Mouse (Mus musculus) midbrain, embryonic 15.5 days (tissue): ENCODE measurements around the gene Susd4. TPM values are rescaled to one million over a fixed set of nuclear protein-coding genes. Genes with fewer than 3 reads are reported as not detected.
A peak's percentile ranks its signal among the peaks of the same experiment; 100 is the strongest.

Source experiments
- ATAC-seq: fragments of 200-750 bp; cut with Nextera tagmentation; replicated peaks from 2 replicates; pipeline ENCODE4 v1.8.0; 2017; ENCODE audit warnings: moderate TSS enrichment
- H3K27ac ChIP-seq: fragments of 300-500 bp; sonication (generic); 2 replicates; pipeline ENCODE4 v1.5.1; 2015; ENCODE audit warnings: mild to moderate bottlenecking, inconsistent platforms
- H3K27me3 ChIP-seq: fragments of 300-500 bp; sonication (generic); replicated peaks from 2 replicates; pipeline ENCODE4 v1.6.1; 2015; ENCODE audit warnings: inconsistent platforms
- H3K36me3 ChIP-seq: fragments of 300-500 bp; sonication (generic); replicated peaks from 2 replicates; pipeline ENCODE4 v1.6.1; 2015; ENCODE audit warnings: inconsistent platforms
- H3K4me1 ChIP-seq: fragments of 300-500 bp; sonication (generic); 2 replicates; pipeline ENCODE4 v1.6.1; 2015; ENCODE audit warnings: inconsistent platforms
- H3K4me2 ChIP-seq: fragments of 300-500 bp; sonication (generic); 2 replicates; pipeline ENCODE4 v1.6.1; 2015; ENCODE audit warnings: inconsistent platforms, mild to moderate bottlenecking, moderate library complexity
- H3K4me3 ChIP-seq: fragments of 300-500 bp; sonication (generic); 2 replicates; pipeline ENCODE4 v1.5.1; 2015; ENCODE audit warnings: mild to moderate bottlenecking, inconsistent platforms
- H3K9ac ChIP-seq: fragments of 300-500 bp; sonication (generic); 2 replicates; pipeline ENCODE4 v1.6.1; 2015; ENCODE audit warnings: mild to moderate bottlenecking, inconsistent platforms
- H3K9me3 ChIP-seq: fragments of 300-500 bp; sonication (generic); 2 replicates; pipeline ENCODE4 v1.6.1; 2016; ENCODE audit warnings: inconsistent platforms
- WGBS: fragments of 180-500 bp; shearing (Covaris S2); methylation state at CpG from one replicate; pipeline ENCODE4 v1.1.7; 2015; ENCODE audit warnings: mixed read lengths; 5-methylcytosine and 5-hydroxymethylcytosine counted together
- polyA plus RNA-seq: library from polyadenylated mRNA; unstranded; fragments of >200 nt; fragmentation: Nextera tagmentation; extraction: Ambion mirVana; gene quantifications from 2 replicates; pipeline ENCODE4 v1.2.1, GENCODE M21; 2015

Susd4 gene
- polyA plus RNA-seq, 1 experiment from 2014 or later, result 81.8 TPM

DNA sequence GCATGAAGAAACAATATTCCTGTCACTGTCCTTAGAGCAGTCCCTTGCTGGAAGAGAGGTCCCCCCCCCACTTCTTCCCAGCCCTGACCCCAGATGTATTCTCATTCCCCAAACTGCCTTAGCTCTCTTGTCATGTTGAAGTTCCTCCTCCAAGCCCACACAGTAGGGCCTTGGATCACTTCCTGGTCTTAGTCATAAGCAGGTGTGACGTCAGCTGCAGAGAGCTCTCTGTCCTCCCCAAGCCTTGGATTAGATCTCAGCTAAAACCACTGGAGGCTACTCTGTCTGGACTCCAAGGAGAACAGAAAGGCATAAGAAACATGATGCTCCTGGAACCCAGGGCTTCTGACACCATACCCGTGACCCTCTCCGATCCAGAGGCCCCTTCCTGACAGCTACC is 104.2 kb downstream of the Susd4 start:
- peaks cover 13% of the 10 kb centered on the region for H3K4me1 ChIP-seq
- no peak for ATAC-seq
- no peak overlapping the region for H3K27ac ChIP-seq
- no peaks in the 10 kb centered on the region for H3K27me3 ChIP-seq
- H3K4me2 ChIP-seq, result no peak overlapping the region
- H3K9ac ChIP-seq, result no peak overlapping the region
- 92% methylated on average over 3 of the region's 3 CpGs for WGBS
- H3K9me3 ChIP-seq, result no peaks in the 10 kb centered on the region
- H3K36me3 ChIP-seq, result no peaks in the 10 kb centered on the region
- H3K4me3 ChIP-seq, result no peak overlapping the region

GRCm38 (mm10) chr1:182868432-182869113 is 104.9 kb downstream of the Susd4 start:
- H3K4me1 ChIP-seq, result peaks cover 13% of the 10 kb centered on the region
- ATAC-seq, result peak; percentile 80
- H3K9me3 ChIP-seq, result no peaks in the 10 kb centered on the region
- H3K27me3 ChIP-seq, result no peaks in the 10 kb centered on the region
- peak overlapping the region; percentile 72 for H3K27ac ChIP-seq
- H3K4me2 ChIP-seq, result peak overlapping the region; percentile 19; the same call in 1 of the 2 replicates
- H3K4me3 ChIP-seq, result no peak overlapping the region
- 36% methylated on average over 14 of the region's 14 CpGs for WGBS
- peak overlapping the region; percentile 6 for H3K9ac ChIP-seq
- no peaks in the 10 kb centered on the region for H3K36me3 ChIP-seq

DNA sequence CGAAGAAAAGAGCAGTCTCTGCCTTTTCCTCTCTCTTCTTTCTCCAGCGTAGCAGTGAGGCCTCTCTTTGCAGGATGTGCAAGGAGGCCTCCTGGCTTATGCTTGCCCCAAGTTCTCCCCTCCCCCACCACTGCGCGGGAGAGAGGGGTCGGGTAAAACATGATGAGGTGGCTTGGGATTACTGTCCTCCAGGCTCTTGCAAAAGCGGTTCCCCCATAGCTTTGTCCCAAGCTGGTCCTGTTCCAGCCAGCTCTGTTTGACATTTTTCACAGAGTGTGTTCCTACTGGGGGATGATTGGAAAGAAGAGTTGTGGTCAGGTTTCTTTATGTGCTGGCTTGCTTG is 105.4 kb downstream of the Susd4 start:
- peaks cover 13% of the 10 kb centered on the region for H3K4me1 ChIP-seq
- no peaks in the 10 kb centered on the region for H3K9me3 ChIP-seq
- H3K36me3 ChIP-seq, result no peaks in the 10 kb centered on the region
- H3K27me3 ChIP-seq, result no peaks in the 10 kb centered on the region
- peak overlapping the region; percentile 19; the same call in 1 of the 2 replicates for H3K4me2 ChIP-seq
- WGBS, result 9% methylated on average over 5 of the region's 6 CpGs
- peak overlapping the region; percentile 6; the same call in 1 of the 2 replicates for H3K9ac ChIP-seq
- no peak overlapping the region for H3K4me3 ChIP-seq
- ATAC-seq, result peak; percentile 49; the same call in 1 of the 2 replicates
- H3K27ac ChIP-seq, result peak overlapping the region; percentile 72

GRCm38 (mm10) chr1:182878156-182878555 is 114.5 kb downstream of the Susd4 start:
- Histone ChIP-seq H3K27ac (no peak overlapping the region), H3K4me3 (no peak overlapping the region), H3K36me3 (no peaks in the 10 kb centered on the region), H3K9ac (no peak overlapping the region), H3K27me3 (no peaks in the 10 kb centered on the region), H3K9me3 (no peaks in the 10 kb centered on the region), H3K4me1 (no peaks in the 10 kb centered on the region), H3K4me2 (no peak overlapping the region)
- no peak for ATAC-seq
- WGBS, result 94% methylated on average over 5 of the region's 5 CpGs

DNA sequence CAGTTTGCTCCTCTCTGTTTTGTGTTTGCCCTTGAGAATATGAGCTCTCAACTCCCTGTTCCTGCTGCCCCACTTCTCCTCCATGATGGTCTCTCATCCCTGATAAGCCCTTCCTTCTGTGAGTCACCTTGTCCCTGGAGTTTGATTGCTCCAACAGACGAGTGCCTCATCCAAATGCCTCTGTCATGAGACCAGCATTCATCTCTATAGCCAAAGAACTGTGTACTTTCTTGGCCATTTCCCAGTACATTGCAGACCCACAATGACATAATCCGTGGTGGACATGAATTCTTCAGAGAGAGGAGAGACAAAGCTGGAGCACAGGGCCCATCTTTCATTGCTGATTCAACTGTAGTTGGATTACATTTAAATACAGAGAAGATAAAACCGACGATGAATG is 115.1 kb downstream of the Susd4 start:
- Histone ChIP-seq H3K27ac (no peak overlapping the region), H3K4me1 (no peaks in the 10 kb centered on the region), H3K27me3 (no peaks in the 10 kb centered on the region), H3K4me3 (no peak overlapping the region), H3K4me2 (no peak overlapping the region), H3K36me3 (no peaks in the 10 kb centered on the region), H3K9ac (no peak overlapping the region), H3K9me3 (no peaks in the 10 kb centered on the region)
- ATAC-seq, result no peak
- WGBS, result 86% methylated on average over 4 of the region's 4 CpGs

- H3K9ac ChIP-seq, result no peak overlapping the region
- no peaks in the 10 kb centered on the region for H3K27me3 ChIP-seq
- WGBS, result 86% methylated on average over 8 of the region's 8 CpGs
- no peak overlapping the region for H3K4me2 ChIP-seq
- no peak overlapping the region for H3K27ac ChIP-seq
- no peaks in the 10 kb centered on the region for H3K9me3 ChIP-seq
- H3K4me1 ChIP-seq, result no peaks in the 10 kb centered on the region
- no peaks in the 10 kb centered on the region for H3K36me3 ChIP-seq
- H3K4me3 ChIP-seq, result no peak overlapping the region
- no peak for ATAC-seq
These were observed 117.6 kb downstream of the Susd4 start for GRCm38 (mm10) chr1:182881246-182881645.

DNA sequence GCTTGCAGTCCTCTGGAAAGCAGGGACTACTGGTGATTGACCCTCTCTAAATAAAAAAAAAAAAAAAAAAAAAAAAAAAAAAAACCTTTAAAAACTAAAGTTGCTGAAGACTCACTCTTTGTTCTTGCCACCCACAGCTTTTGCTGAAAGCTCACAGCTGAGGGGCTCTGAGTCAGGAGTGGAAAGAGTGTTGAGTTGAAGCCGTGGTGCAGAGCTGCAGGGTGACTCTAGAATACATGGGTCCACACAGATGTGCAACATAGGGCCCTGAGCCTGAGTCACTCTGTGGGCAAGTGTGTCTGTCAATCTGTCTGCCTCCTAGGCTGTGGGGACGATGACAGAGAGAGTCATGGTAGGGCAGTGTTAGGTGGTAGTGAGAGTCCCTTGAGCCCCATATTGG is 119.0 kb downstream of the Susd4 start:
- H3K4me3 ChIP-seq, result no peak overlapping the region
- no peaks in the 10 kb centered on the region for H3K36me3 ChIP-seq
- no peak for ATAC-seq
- H3K4me2 ChIP-seq, result no peak overlapping the region
- H3K9ac ChIP-seq, result no peak overlapping the region
- no peaks in the 10 kb centered on the region for H3K9me3 ChIP-seq
- 76% methylated on average over 2 of the region's 2 CpGs for WGBS
- H3K4me1 ChIP-seq, result no peaks in the 10 kb centered on the region
- no peaks in the 10 kb centered on the region for H3K27me3 ChIP-seq
- no peak overlapping the region for H3K27ac ChIP-seq

DNA sequence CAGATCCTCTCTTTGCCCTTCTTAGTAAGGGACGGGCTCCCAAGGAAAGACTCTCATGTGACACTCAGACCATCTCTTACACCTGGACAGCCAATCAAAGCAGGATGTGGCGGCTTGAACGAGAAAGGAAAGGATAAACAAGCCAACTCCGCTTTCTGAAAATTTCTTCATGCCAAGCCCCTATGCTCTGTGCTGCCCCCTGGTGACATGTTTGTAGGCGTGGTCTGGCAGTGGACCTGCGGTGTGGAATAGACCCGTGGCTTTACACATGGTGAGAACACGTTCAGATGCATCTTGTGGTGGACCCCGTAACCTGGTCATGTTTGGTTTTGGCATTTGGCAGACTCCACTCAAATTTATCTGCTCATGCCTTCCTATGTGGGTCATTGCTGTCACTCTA is 132.0 kb downstream of the Susd4 start:
- no peak overlapping the region for H3K4me2 ChIP-seq
- no peak for ATAC-seq
- no peaks in the 10 kb centered on the region for H3K27me3 ChIP-seq
- 0 out of 2 replicates have a peak, but pooled peaks cover 3% of the 10 kb centered on the region for H3K4me1 ChIP-seq
- no peak overlapping the region for H3K9ac ChIP-seq
- WGBS, result 71% methylated on average over 9 of the region's 9 CpGs
- no peak overlapping the region for H3K27ac ChIP-seq
- no peaks in the 10 kb centered on the region for H3K9me3 ChIP-seq
- no peaks in the 10 kb centered on the region for H3K36me3 ChIP-seq
- H3K4me3 ChIP-seq, result no peak overlapping the region

GRCm38 (mm10) chr1:182897071-182897470 is 133.4 kb downstream of the Susd4 start:
- Histone ChIP-seq H3K4me2 (no peak overlapping the region), H3K27me3 (no peaks in the 10 kb centered on the region), H3K9me3 (no peaks in the 10 kb centered on the region), H3K27ac (no peak overlapping the region), H3K36me3 (no peaks in the 10 kb centered on the region), H3K9ac (no peak overlapping the region), H3K4me1 (0 out of 2 replicates have a peak, but pooled peaks cover 3% of the 10 kb centered on the region), H3K4me3 (no peak overlapping the region)
- ATAC-seq, result 0 out of 2 replicates have a peak, but pooled peaks have one; percentile 17
- WGBS, result 64% methylated on average over 6 of the region's 6 CpGs

- no peaks in the 10 kb centered on the region for H3K36me3 ChIP-seq
- 54% methylated on average over 12 of the region's 12 CpGs for WGBS
- no peak overlapping the region for H3K9ac ChIP-seq
- no peak overlapping the region for H3K4me3 ChIP-seq
- no peaks in the 10 kb centered on the region for H3K9me3 ChIP-seq
- H3K4me2 ChIP-seq, result no peak overlapping the region
- 0 out of 2 replicates have a peak overlapping the region, but pooled peaks have one; percentile 48 for H3K27ac ChIP-seq
- no peaks in the 10 kb centered on the region for H3K27me3 ChIP-seq
- 0 out of 2 replicates have a peak, but pooled peaks cover 3% of the 10 kb centered on the region for H3K4me1 ChIP-seq
- ATAC-seq, result peak; percentile 54
These were observed 134.0 kb downstream of the Susd4 start for GRCm38 (mm10) chr1:182897506-182898138.

DNA sequence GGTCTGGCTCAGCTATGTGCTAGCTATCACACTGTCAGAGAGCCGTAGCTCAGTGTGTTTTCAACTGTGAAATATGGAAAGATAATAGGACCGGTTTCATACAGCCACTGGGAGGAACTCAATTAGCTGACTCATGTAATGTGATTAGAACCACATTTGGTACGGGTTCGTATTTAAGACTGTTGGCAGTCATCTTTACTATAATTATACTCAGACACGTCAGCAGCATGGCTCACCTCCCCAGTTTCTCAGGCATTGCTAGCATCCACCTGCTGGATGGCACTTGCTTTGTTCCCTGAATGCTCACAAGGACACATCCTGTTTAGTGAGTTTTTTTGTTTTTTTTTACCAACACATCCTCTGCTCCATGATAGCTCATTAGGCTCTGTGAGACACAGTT is 138.4 kb downstream of the Susd4 start:
- 52% methylated on average over 5 of the region's 5 CpGs for whole genome bisulfite sequencing
- ATAC-seq, result no peak
- Histone ChIP-seq H3K4me2 (no peak overlapping the region), H3K27me3 (no peaks in the 10 kb centered on the region), H3K4me3 (no peak overlapping the region), H3K4me1 (0 out of 2 replicates have a peak, but pooled peaks cover 3% of the 10 kb centered on the region), H3K36me3 (no peaks in the 10 kb centered on the region), H3K9me3 (no peaks in the 10 kb centered on the region), H3K9ac (no peak overlapping the region), H3K27ac (no peak overlapping the region)

DNA sequence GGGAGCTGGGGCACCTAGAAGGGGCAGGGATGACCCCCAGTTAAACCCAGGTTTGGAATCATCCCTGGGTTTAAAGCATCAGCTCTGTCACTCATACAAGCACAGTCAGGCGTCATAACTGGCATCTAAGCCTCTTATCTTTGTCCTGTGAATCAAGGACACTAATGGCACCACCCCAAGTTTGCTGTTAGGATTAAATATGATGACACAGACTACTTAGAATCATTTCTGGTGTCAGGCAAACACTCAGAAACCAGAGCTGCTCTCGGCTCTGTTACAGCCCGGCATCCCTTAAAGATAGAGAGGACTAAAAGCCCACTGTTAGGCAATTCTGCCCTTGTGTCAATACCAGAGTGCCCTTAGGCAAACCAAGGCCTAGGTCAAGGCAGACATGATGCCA is 139.2 kb downstream of the Susd4 start:
- Histone ChIP-seq H3K27me3 (no peaks in the 10 kb centered on the region), H3K4me3 (no peak overlapping the region), H3K4me1 (no peaks in the 10 kb centered on the region), H3K4me2 (no peak overlapping the region), H3K9me3 (no peaks in the 10 kb centered on the region), H3K36me3 (no peaks in the 10 kb centered on the region), H3K9ac (no peak overlapping the region), H3K27ac (no peak overlapping the region)
- ATAC-seq, result no peak
- WGBS, result 84% methylated on average over 3 of the region's 3 CpGs

GRCm38 (mm10) chr1:182905669-182906068 is 142.0 kb downstream of the Susd4 start:
- H3K9ac ChIP-seq, result no peak overlapping the region
- no peaks in the 10 kb centered on the region for H3K27me3 ChIP-seq
- no peak for ATAC-seq

More at GRCm38 (mm10) chr1:182905669-182906068, 142.0 kb downstream of the Susd4 start:
- H3K36me3 ChIP-seq, result no peaks in the 10 kb centered on the region
- peaks cover 5% of the 10 kb centered on the region; the same call in 1 of the 2 replicates for H3K4me1 ChIP-seq
- no peaks in the 10 kb centered on the region for H3K9me3 ChIP-seq
- H3K27ac ChIP-seq, result no peak overlapping the region
- H3K4me2 ChIP-seq, result no peak overlapping the region
- H3K4me3 ChIP-seq, result no peak overlapping the region
- 90% methylated on average over 3 of the region's 3 CpGs for WGBS
